Mouse (Mus musculus) heart, postnatal 0 days (tissue): ENCODE data around the gene Idua. TPM values are rescaled to one million over a fixed set of nuclear protein-coding genes. Genes with fewer than 3 reads are reported as not detected.

Source experiments
- ATAC-seq: fragments of 200-750 bp; cut with Nextera tagmentation; 2 replicates; pipeline ENCODE4 v1.8.0; 2017; ENCODE audit warnings: low read depth, moderate number of reproducible peaks, moderate library complexity; ENCODE audit not compliant: insufficient read depth
- DNase-seq: peaks from one replicate; pipeline ENCODE4 v3.0.0-alpha.2; 2016; ENCODE audit warnings: low spot score
- H3K27ac ChIP-seq: fragments of 300-500 bp; sonication (generic); 2 replicates; pipeline ENCODE4 v1.5.1; 2014; ENCODE audit warnings: low read depth, mild to moderate bottlenecking
- H3K27me3 ChIP-seq: fragments of 300-500 bp; sonication (generic); 2 replicates; pipeline ENCODE4 v1.6.1; 2014; ENCODE audit warnings: low read length, mixed read lengths; ENCODE audit not compliant: control insufficient read depth, insufficient read depth
- H3K36me3 ChIP-seq: fragments of 300-500 bp; sonication (generic); replicated peaks from 2 replicates; pipeline ENCODE4 v1.6.1; 2014; ENCODE audit warnings: low read length, mixed read lengths; ENCODE audit not compliant: control insufficient read depth, insufficient read depth
- H3K4me1 ChIP-seq: fragments of 300-500 bp; sonication (generic); 2 replicates; pipeline ENCODE4 v1.6.1; 2014; ENCODE audit warnings: antibody characterized with exemption; ENCODE audit not compliant: control insufficient read depth, insufficient read depth
- H3K4me2 ChIP-seq: fragments of 300-500 bp; sonication (generic); 2 replicates; pipeline ENCODE4 v1.6.1; 2014; ENCODE audit warnings: low read depth, mild to moderate bottlenecking, low read length, moderate library complexity
- H3K4me3 ChIP-seq: fragments of 300-500 bp; sonication (generic); 2 replicates; pipeline ENCODE4 v1.5.1; 2014; ENCODE audit warnings: low read depth, low read length
- H3K9ac ChIP-seq: fragments of 300-500 bp; sonication (generic); replicated peaks from 2 replicates; pipeline ENCODE4 v1.6.1; 2014; ENCODE audit warnings: low read depth, low read length, mixed read lengths
- H3K9me3 ChIP-seq: fragments of 300-500 bp; sonication (generic); replicated peaks from 2 replicates; pipeline ENCODE4 v1.6.1; 2016; ENCODE audit warnings: low read length; ENCODE audit not compliant: control insufficient read depth
- CTCF ChIP-seq: IDR thresholded peaks from 2 replicates; pipeline ENCODE4 v1.5.1; 2016; ENCODE audit warnings: antibody characterized with exemption, control low read depth, low read depth
- EP300 ChIP-seq: IDR thresholded peaks from 2 replicates; pipeline ENCODE4 v1.6.1; 2016; ENCODE audit warnings: antibody characterized with exemption, low read depth
- WGBS: fragments of 180-500 bp; shearing (Covaris S2); extraction: QIAGEN DNeasy Blood & Tissue Kit; methylation state at CpG from one replicate; pipeline ENCODE4 v1.1.7; 2014; 5-methylcytosine and 5-hydroxymethylcytosine counted together
- polyA plus RNA-seq: library from polyadenylated mRNA; unstranded; fragments of >200 nt; fragmentation: Nextera tagmentation; extraction: Ambion mirVana; gene quantifications from 2 replicates; pipeline ENCODE4 v1.2.1, GENCODE M21; 2015
- total RNA-seq: library from RNA; depleted of rRNA; stranded (reverse); fragments of >200 nt; gene quantifications from 2 replicates; pipeline ENCODE4 v1.2.3, GENCODE M21; 2014; ENCODE audit warnings: low replicate concordance

Gene Idua
- total and polyA plus RNA-seq, 2 experiments from 2014 or later, result 9.6 to 25.6 TPM

GRCm38 (mm10) chr5:108696542-108696941 is 36.4 kb downstream of the Idua start:
- Histone ChIP-seq H3K9ac (no peak overlapping the region), H3K27me3 (no peaks in the 10 kb centered on the region), H3K4me2 (no peak overlapping the region), H3K36me3 (no peaks in the 10 kb centered on the region), H3K4me3 (no peak overlapping the region), H3K27ac (no peak overlapping the region), H3K4me1 (peaks cover 13% of the 10 kb centered on the region; the same call in 1 of the 2 replicates), H3K9me3 (no peaks in the 10 kb centered on the region)
- WGBS, result 82% methylated on average over 3 of the region's 3 CpGs
- no peak for TF ChIP-seq CTCF
- no peak for TF ChIP-seq EP300
- ATAC-seq, result no peak
- DNase-seq, result no peak

- DNase-seq (no peak), ATAC-seq (no peak)
- no peak overlapping the region for H3K9ac ChIP-seq
- H3K4me3 ChIP-seq, result no peak overlapping the region
- TF ChIP-seq EP300 (no peak), CTCF (no peak)
- H3K27ac ChIP-seq, result no peak overlapping the region
- WGBS, result 67% methylated on average over 4 of the region's 4 CpGs
- H3K27me3 ChIP-seq, result no peaks in the 10 kb centered on the region
- H3K4me2 ChIP-seq, result no peak overlapping the region
- no peaks in the 10 kb centered on the region for H3K9me3 ChIP-seq
- H3K4me1 ChIP-seq, result peaks cover 8% of the 10 kb centered on the region; the same call in 1 of the 2 replicates
- no peaks in the 10 kb centered on the region for H3K36me3 ChIP-seq
These were observed 37.2 kb downstream of the Idua start for GRCm38 (mm10) chr5:108697341-108697753.

GRCm38 (mm10) chr5:108700346-108700745 is 40.2 kb downstream of the Idua start:
- Histone ChIP-seq H3K4me1 (peaks cover 8% of the 10 kb centered on the region; the same call in 1 of the 2 replicates), H3K9me3 (no peaks in the 10 kb centered on the region), H3K9ac (no peak overlapping the region), H3K27ac (no peak overlapping the region), H3K4me2 (no peak overlapping the region), H3K4me3 (no peak overlapping the region), H3K36me3 (peaks cover 7% of the 10 kb centered on the region), H3K27me3 (no peaks in the 10 kb centered on the region)
- WGBS, result 42% methylated on average over 3 of the region's 3 CpGs
- DNase-seq (no peak), ATAC-seq (no peak)
- TF ChIP-seq EP300 (no peak), CTCF (no peak)

GRCm38 (mm10) chr5:108701341-108702021 is 41.4 kb downstream of the Idua start:
- H3K4me2 ChIP-seq, result no peak overlapping the region
- peaks cover 8% of the 10 kb centered on the region; the same call in 1 of the 2 replicates for H3K4me1 ChIP-seq
- H3K36me3 ChIP-seq, result peaks cover 18% of the 10 kb centered on the region
- no peak overlapping the region for H3K27ac ChIP-seq
- 69% methylated on average over 10 of the region's 10 CpGs for WGBS
- no peaks in the 10 kb centered on the region for H3K27me3 ChIP-seq
- DNase-seq, result no peak
- no peak for ATAC-seq
- H3K9me3 ChIP-seq, result no peaks in the 10 kb centered on the region
- H3K9ac ChIP-seq, result no peak overlapping the region
- no peak overlapping the region for H3K4me3 ChIP-seq
- TF ChIP-seq CTCF, result no peak
- no peak for TF ChIP-seq EP300

- H3K4me1 ChIP-seq, result peaks cover 8% of the 10 kb centered on the region; the same call in 1 of the 2 replicates
These were observed 43.9 kb downstream of the Idua start for GRCm38 (mm10) chr5:108703754-108704626.

More at GRCm38 (mm10) chr5:108703754-108704626, 43.9 kb downstream of the Idua start:
- WGBS, result 64% methylated on average over 12 of the region's 12 CpGs
- Histone ChIP-seq H3K9me3 (no peaks in the 10 kb centered on the region), H3K36me3 (peaks cover 19% of the 10 kb centered on the region), H3K27ac (no peak overlapping the region), H3K4me3 (no peak overlapping the region), H3K9ac (no peak overlapping the region), H3K4me2 (no peak overlapping the region), H3K27me3 (no peaks in the 10 kb centered on the region)
- no peak for ATAC-seq
- no peak for TF ChIP-seq CTCF
- no peak for TF ChIP-seq EP300
- DNase-seq, result no peak
